Mouse (Mus musculus): ENCODE measurements at regions not wholly inside any gene's neighbourhood (a gene's known extent, or its start where the extent isn't known, plus 50 kb on each side); places are given as distances from the start of the nearest gene placed in this dataset.

DNA sequence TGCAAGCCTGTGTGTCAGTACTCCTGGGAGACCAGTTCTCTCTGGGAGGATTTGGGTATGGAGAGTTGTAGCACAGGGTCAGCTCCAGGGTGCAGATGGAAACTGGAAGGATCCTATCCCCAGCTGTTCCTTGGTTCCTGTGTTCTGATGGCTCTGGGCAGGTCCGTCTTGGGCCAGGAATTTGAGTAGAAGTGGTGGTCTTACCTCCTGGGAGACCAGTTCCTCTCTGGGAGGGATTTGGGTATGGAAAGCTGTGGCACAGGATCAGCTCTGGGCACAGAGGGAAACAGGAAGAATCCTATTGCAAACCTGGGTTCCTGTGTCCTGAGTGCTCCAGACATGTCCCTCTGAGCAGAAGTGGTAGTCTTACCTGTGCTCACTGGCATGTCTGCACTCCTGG is 314.5 kb downstream of the Wdr11 start:
- H3K27ac ChIP-seq (ENCODE audit: low read depth, low read length): no peak overlapping the region
- H3K4me2 ChIP-seq (ENCODE audit: low read length): no peak overlapping the region
- no peaks in the 10 kb centered on the region for H3K9me3 ChIP-seq (ENCODE audit: control insufficient read depth, low read length)
- H3K36me3 ChIP-seq (ENCODE audit: control insufficient read depth, insufficient read depth, low read length): no peaks in the 10 kb centered on the region
- WGBS: 82% methylated on average over 1 of the region's 1 CpGs
- H3K4me1 ChIP-seq (ENCODE audit: control insufficient read depth, insufficient read depth, low read depth, low read length): no peaks in the 10 kb centered on the region
- no peak overlapping the region for H3K4me3 ChIP-seq (ENCODE audit: low read length)
- no peaks in the 10 kb centered on the region for H3K27me3 ChIP-seq (replicated peaks; ENCODE audit: control insufficient read depth, insufficient read depth, low read length)
- no peak overlapping the region for H3K9ac ChIP-seq (ENCODE audit: low read depth, low read length)
- no peak for ATAC-seq

DNA sequence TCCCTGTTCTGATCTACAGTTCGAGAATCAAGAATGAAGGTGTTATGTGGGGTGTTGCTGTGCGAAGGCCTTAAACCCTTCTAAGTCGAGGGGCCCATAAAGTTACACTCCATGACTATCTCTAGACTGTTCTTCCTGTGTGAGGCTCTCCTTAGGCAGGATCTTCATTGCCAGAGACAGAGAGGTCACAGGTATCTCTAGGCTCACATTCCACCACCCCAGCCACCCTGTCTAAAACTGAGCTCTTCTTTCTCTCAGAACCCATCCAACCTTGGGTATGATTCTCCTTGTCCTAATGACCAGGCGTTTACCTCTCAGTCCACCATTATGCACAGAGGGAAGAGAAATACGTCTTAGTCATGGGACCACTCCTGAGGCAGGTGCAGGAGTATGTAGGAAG is 317.2 kb downstream of the Wdr11 start:
- ATAC-seq: no peak
- WGBS: 89% methylated on average over 5 of the region's 5 CpGs

DNA sequence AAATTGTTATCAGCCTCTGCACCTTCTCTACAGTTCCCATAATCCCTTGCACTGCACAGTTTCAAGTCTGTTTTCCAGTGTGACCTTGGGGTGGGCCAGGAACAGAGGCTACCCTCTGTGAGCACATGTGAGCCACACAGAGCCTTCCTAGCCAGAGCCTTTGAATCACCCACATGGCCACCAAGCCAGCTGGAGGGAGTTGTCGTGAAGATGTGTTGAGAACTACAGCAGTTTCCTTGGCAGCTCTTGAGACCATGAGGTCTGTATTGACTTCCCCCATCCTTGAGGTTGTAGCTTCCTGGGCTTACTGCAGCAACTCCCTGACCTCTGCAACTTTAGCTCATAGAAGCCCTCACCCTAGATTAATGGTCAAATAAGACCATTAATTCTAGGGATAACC is 318.1 kb downstream of the Wdr11 start:
- 85% methylated on average over 1 of the region's 1 CpGs for WGBS
- H3K27ac ChIP-seq (ENCODE audit: low read depth, low read length): no peak overlapping the region
- H3K27me3 ChIP-seq (replicated peaks; ENCODE audit: control insufficient read depth, insufficient read depth, low read length): no peaks in the 10 kb centered on the region
- H3K4me2 ChIP-seq (ENCODE audit: low read length): no peak overlapping the region
- H3K36me3 ChIP-seq (ENCODE audit: control insufficient read depth, insufficient read depth, low read length): no peaks in the 10 kb centered on the region
- ATAC-seq: no peak
- H3K9ac ChIP-seq (ENCODE audit: low read depth, low read length): no peak overlapping the region
- no peaks in the 10 kb centered on the region for H3K4me1 ChIP-seq (ENCODE audit: control insufficient read depth, insufficient read depth, low read depth, low read length)
- no peaks in the 10 kb centered on the region for H3K9me3 ChIP-seq (ENCODE audit: control insufficient read depth, low read length)
- no peak overlapping the region for H3K4me3 ChIP-seq (ENCODE audit: low read length)

More for the DNA sequence above, 317.2 kb downstream of the Wdr11 start:
- no peak overlapping the region for H3K9ac ChIP-seq (ENCODE audit: low read depth, low read length)
- H3K27ac ChIP-seq (ENCODE audit: low read depth, low read length): no peak overlapping the region
- H3K4me3 ChIP-seq (ENCODE audit: low read length): no peak overlapping the region
- H3K4me1 ChIP-seq (ENCODE audit: control insufficient read depth, insufficient read depth, low read depth, low read length): no peaks in the 10 kb centered on the region
- no peaks in the 10 kb centered on the region for H3K9me3 ChIP-seq (ENCODE audit: control insufficient read depth, low read length)
- H3K36me3 ChIP-seq (ENCODE audit: control insufficient read depth, insufficient read depth, low read length): no peaks in the 10 kb centered on the region
- no peaks in the 10 kb centered on the region for H3K27me3 ChIP-seq (replicated peaks; ENCODE audit: control insufficient read depth, insufficient read depth, low read length)
- H3K4me2 ChIP-seq (ENCODE audit: low read length): no peak overlapping the region

DNA sequence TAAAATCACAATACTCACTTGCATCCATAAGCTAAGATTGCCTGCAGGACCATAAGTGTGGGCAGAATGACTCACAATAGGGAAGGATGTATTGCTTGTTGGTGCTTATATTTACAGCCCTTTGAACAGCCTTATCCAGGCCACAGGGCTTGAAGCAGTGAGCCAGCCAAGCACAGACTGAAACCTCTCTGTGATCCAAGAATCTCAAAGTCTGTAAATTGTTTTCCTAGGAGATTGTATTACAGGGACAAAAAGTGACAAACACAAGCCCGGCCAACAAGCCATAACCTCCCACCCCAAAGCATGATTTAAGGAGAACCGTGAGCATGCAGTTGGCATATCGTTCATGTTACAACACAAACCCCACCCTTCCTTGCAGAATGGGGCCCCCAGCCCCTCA is 319.2 kb downstream of the Wdr11 start:
- Histone ChIP-seq H3K9me3 (ENCODE audit: control insufficient read depth, low read length) (no peaks in the 10 kb centered on the region), H3K4me3 (ENCODE audit: low read length) (no peak overlapping the region), H3K4me1 (ENCODE audit: control insufficient read depth, insufficient read depth, low read depth, low read length) (no peaks in the 10 kb centered on the region), H3K27me3 (replicated peaks; ENCODE audit: control insufficient read depth, insufficient read depth, low read length) (no peaks in the 10 kb centered on the region), H3K36me3 (ENCODE audit: control insufficient read depth, insufficient read depth, low read length) (no peaks in the 10 kb centered on the region), H3K27ac (ENCODE audit: low read depth, low read length) (no peak overlapping the region), H3K9ac (ENCODE audit: low read depth, low read length) (no peak overlapping the region), H3K4me2 (ENCODE audit: low read length) (no peak overlapping the region)
- 81% methylated on average over 3 of the region's 3 CpGs for WGBS
- no peak for ATAC-seq

DNA sequence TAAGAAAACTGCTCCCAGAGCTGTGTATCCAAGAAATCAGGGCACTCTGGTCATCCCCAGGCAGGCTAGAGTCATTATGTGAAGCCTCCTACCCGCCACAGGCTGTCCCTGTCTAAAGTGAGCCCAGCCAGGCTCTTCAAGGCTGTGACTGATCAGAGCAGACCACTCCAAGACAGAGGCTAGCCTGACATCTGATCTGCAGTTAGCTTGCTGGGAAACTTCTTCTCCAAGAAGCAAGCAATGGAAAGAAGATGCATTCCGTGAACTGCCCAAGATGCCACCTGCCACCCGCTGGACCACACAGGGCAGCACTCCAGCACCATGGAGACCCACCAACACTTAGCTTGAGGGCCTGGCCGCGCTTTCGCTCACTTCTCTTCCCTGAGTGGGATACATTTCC is 323.2 kb downstream of the Wdr11 start:
- Histone ChIP-seq H3K27ac (ENCODE audit: low read depth, low read length) (no peak overlapping the region), H3K4me2 (ENCODE audit: low read length) (no peak overlapping the region), H3K9me3 (ENCODE audit: control insufficient read depth, low read length) (no peaks in the 10 kb centered on the region), H3K36me3 (ENCODE audit: control insufficient read depth, insufficient read depth, low read length) (no peaks in the 10 kb centered on the region), H3K27me3 (replicated peaks; ENCODE audit: control insufficient read depth, insufficient read depth, low read length) (no peaks in the 10 kb centered on the region), H3K9ac (ENCODE audit: low read depth, low read length) (no peak overlapping the region), H3K4me3 (ENCODE audit: low read length) (no peak overlapping the region), H3K4me1 (ENCODE audit: control insufficient read depth, insufficient read depth, low read depth, low read length) (no peaks in the 10 kb centered on the region)
- no peak for ATAC-seq
- 92% methylated on average over 6 of the region's 6 CpGs for WGBS

DNA sequence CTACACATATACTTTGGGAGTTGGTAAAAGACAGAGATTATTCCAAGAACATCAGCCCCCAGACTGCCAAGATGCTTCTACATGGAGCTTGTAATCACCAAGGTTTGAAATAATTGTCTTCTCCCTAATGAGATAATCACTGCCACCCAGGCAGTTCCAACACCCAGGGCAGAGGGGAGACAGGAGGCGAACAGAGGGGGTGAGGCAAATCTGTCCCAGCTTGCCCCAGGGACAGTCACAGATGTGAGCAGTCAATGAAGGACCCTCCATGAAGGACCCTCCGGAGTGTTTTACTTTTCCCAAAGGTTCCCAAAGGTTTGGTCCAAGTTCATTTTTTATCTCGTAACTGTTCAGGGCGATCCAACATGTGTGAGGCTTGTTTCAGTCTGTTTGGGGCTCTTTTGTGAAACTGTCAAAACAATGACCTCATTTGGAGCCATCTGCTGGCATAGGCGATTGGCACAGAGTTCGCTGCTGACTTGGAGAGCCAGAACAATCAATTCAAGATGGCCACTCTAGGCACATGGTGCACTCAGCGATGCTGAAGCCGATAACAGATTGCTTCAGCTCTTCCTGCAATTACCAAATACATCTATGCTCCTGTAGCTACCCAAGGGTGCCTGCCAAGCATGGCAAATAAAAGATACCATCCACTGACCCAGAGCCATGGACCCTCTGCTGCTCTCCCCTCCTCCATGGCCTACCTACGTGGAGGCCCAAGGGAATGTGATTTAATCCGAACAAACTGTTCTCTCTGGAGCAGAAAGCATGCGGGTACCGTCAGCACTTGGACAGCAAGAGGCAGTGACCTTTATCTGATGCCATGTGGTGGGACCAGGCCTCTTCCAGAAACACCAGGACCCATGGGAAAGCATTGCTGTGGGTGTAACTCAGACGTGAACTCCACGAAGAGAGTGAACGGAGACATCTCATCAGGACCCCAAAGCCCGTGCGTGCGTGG is 326.9 kb downstream of the Wdr11 start:
- H3K4me2 ChIP-seq (ENCODE audit: low read length): no peak overlapping the region
- H3K27ac ChIP-seq (ENCODE audit: low read depth, low read length): no peak overlapping the region; the same call in 1 of the 2 replicates
- H3K36me3 ChIP-seq (ENCODE audit: control insufficient read depth, insufficient read depth, low read length): no peaks in the 10 kb centered on the region
- 61% methylated on average over 18 of the region's 18 CpGs for WGBS
- H3K9me3 ChIP-seq (ENCODE audit: control insufficient read depth, low read length): no peaks in the 10 kb centered on the region
- peak; percentile 68 for ATAC-seq
- H3K9ac ChIP-seq (ENCODE audit: low read depth, low read length): no peak overlapping the region
- no peaks in the 10 kb centered on the region for H3K27me3 ChIP-seq (replicated peaks; ENCODE audit: control insufficient read depth, insufficient read depth, low read length)
- H3K4me1 ChIP-seq (ENCODE audit: control insufficient read depth, insufficient read depth, low read depth, low read length): no peaks in the 10 kb centered on the region
- no peak overlapping the region for H3K4me3 ChIP-seq (ENCODE audit: low read length)

DNA sequence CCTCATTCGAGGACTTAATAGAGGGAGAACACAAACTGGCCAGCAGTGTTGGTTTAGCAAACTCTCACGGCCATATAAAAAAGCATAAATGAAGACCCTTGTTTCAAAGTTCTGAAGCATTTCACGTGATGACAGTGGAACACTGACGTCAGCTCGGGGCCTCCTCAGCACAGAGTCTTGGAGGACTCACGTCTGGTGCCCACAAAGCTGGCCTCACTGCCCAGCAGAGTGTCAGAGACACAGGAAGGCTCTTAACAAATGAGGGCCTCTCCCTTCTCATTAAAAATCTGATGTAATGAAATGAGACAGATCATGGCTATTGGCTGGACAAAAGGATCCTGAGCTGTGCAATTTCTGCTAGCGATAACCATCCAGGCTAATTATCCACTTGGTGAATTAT is 330.6 kb downstream of the Wdr11 start:
- H3K36me3 ChIP-seq (ENCODE audit: control insufficient read depth, insufficient read depth, low read length): no peaks in the 10 kb centered on the region
- no peak overlapping the region for H3K27ac ChIP-seq (ENCODE audit: low read depth, low read length)
- H3K9ac ChIP-seq (ENCODE audit: low read depth, low read length): no peak overlapping the region
- ATAC-seq: no peak
- WGBS: 35% methylated on average over 7 of the region's 7 CpGs
- H3K27me3 ChIP-seq (replicated peaks; ENCODE audit: control insufficient read depth, insufficient read depth, low read length): no peaks in the 10 kb centered on the region
- H3K4me2 ChIP-seq (ENCODE audit: low read length): no peak overlapping the region
- H3K4me3 ChIP-seq (ENCODE audit: low read length): no peak overlapping the region
- no peaks in the 10 kb centered on the region for H3K4me1 ChIP-seq (ENCODE audit: control insufficient read depth, insufficient read depth, low read depth, low read length)
- H3K9me3 ChIP-seq (ENCODE audit: control insufficient read depth, low read length): no peaks in the 10 kb centered on the region

DNA sequence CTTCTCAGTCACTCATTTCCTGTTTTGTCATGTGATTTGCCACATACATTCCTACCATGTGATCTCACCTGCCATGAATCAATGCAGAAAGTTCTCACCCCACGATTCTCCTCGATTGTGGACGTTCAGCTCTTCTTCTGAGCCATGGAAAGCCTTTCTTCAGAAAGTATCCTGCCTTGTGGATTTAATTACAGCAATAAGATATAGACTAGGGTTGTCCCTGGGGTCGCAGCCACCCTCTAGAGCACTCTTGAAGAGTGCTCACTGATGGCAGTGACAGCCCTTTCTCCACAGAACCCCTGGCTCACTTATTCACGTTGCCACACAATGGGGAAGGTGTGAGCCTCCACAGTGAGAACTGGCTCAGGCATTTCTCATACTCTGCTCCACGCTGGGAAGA is 345.1 kb downstream of the Wdr11 start:
- no peak for ATAC-seq
- 85% methylated on average over 6 of the region's 6 CpGs for WGBS
- H3K4me2 ChIP-seq (ENCODE audit: low read length): no peak overlapping the region
- H3K27ac ChIP-seq (ENCODE audit: low read depth, low read length): no peak overlapping the region
- H3K9me3 ChIP-seq (ENCODE audit: control insufficient read depth, low read length): no peaks in the 10 kb centered on the region
- no peak overlapping the region for H3K9ac ChIP-seq (ENCODE audit: low read depth, low read length)
- H3K4me3 ChIP-seq (ENCODE audit: low read length): no peak overlapping the region
- no peaks in the 10 kb centered on the region for H3K36me3 ChIP-seq (ENCODE audit: control insufficient read depth, insufficient read depth, low read length)
- H3K4me1 ChIP-seq (ENCODE audit: control insufficient read depth, insufficient read depth, low read depth, low read length): no peaks in the 10 kb centered on the region; the same call in 1 of the 2 replicates
- no peaks in the 10 kb centered on the region for H3K27me3 ChIP-seq (replicated peaks; ENCODE audit: control insufficient read depth, insufficient read depth, low read length)

DNA sequence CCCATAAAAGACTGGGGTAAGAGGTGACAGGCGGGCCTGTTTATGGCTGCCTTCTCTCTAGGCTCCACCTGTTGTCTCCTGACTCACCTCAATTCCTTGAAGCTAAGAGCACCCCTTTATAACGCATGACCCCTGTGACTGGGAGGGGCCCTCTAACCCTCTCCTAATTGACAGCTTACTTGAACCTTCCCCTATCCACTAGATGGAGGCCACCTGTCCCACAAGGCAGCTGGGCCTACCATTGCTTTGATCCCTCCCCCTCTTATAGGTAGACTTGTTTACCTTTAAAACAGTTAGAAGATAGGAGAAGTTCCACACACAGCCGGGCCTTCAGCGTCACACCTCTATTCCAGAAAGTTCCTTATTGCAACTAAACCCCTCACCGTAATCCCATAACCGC is 346.1 kb downstream of the Wdr11 start:
- no peak overlapping the region for H3K4me3 ChIP-seq (ENCODE audit: low read length)
- H3K27ac ChIP-seq (ENCODE audit: low read depth, low read length): no peak overlapping the region
- no peaks in the 10 kb centered on the region for H3K27me3 ChIP-seq (replicated peaks; ENCODE audit: control insufficient read depth, insufficient read depth, low read length)
- no peak for ATAC-seq
- H3K4me1 ChIP-seq (ENCODE audit: control insufficient read depth, insufficient read depth, low read depth, low read length): no peaks in the 10 kb centered on the region; the same call in 1 of the 2 replicates
- H3K36me3 ChIP-seq (ENCODE audit: control insufficient read depth, insufficient read depth, low read length): no peaks in the 10 kb centered on the region
- WGBS: 93% methylated on average over 6 of the region's 6 CpGs
- H3K9ac ChIP-seq (ENCODE audit: low read depth, low read length): no peak overlapping the region
- H3K9me3 ChIP-seq (ENCODE audit: control insufficient read depth, low read length): no peaks in the 10 kb centered on the region
- H3K4me2 ChIP-seq (ENCODE audit: low read length): no peak overlapping the region

Data from hindbrain, embryonic 16.5 days (tissue).